Mouse (Mus musculus) forelimb bud, embryonic 11.5 days (tissue): ENCODE measurements around the gene Tgfb1.

ENCODE experiments used
- DNase-seq: peaks from one replicate; pipeline ENCODE4 v3.0.0-alpha.2; 2012; ENCODE audit warnings: low read depth, low spot score

Gene Tgfb1

DNA sequence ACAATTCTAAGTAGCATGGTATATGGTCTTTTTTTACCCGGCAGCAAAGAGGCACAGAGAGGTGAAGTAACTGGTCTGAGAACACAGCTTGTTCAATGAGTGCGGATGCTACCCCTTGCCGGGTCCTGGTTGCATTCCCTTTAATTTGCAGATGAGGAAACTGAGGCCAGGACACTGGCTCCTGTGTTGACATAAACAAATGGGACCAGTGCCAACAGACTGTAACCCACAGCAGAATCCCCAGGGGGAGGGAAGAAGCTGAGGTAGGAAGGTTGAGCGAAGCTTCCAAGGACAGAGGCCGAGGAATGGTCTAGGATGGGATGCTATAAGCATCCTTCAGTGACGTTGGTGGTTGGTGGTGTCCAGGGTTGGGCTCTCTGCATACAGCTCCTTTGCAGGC, 11.4 kb upstream of the Tgfb1 start:
- DNase-seq = no peak

DNA sequence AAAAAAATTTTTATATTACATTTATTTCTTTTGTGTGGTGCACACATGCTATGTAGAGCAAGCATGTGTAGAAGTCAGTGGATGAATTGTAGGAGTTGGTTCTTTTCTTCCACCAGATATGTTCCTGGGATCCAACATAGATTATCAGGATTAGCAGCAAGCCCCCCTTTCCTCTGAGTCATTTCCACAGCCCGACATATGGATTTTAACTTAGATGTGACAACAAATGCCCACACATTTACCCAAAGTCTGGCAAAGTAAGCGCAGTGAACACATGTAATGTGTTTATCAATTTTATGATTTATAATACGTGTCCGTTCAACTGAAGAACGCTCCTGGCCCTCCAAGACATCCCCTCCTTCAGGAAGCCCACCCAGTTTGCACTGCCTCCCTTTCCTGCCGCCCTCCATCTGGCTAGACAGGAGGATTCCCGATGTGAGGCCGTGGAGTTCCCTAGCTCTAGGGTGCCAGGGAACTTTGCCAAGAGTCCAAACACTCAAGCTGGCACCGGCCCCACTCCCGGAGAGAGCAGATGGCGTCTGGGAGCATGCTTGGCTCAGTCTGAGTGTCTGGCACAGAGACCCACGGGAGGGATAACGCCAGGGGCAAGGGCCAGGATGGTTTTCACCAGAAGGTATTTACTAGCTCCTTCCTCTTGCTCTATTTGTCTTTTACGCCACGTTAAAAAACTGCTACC, 10.6 kb upstream of the Tgfb1 start:
- DNase-seq = no peak

DNA sequence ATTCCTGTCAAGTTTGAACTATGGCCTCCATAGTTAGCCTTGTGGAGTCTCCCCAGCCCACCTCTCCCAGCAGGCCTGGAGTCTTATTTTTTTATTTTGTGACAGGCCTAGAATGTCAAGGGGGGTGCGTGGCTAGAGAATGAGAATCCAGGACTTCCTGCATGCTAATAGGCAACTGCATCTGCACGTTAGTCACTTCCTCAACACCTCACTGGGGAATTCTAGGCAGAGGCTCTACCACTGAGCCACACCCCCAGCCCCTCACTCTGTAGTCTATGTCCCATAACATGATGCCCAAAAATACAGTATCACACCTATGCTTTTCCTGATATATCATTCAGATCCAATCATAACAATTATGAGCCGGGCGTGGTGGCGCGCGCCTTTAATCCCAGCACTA, 9.8 kb upstream of the Tgfb1 start:
- DNase-seq = no peak

DNA sequence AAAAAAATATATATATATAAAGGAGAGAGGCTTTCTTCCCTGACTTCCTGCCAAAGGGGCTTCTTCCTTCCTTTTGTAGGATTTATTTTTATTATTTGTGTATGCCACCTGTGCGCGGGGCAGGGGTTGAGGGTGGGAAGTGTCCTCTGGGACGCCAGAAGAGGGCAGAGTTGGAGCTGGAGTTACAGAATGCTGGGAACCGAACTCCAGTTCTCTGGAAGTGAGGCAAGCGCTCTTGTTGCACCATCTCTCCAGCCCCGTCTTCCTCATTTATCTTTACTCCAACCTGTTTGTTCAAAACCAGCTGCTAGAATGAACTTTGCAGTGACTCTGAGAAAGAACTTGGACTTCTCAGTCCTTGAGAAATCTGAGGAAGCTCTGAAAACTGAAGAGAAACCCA, 6.8 kb upstream of the Tgfb1 start:
- DNase-seq = no peak

DNA sequence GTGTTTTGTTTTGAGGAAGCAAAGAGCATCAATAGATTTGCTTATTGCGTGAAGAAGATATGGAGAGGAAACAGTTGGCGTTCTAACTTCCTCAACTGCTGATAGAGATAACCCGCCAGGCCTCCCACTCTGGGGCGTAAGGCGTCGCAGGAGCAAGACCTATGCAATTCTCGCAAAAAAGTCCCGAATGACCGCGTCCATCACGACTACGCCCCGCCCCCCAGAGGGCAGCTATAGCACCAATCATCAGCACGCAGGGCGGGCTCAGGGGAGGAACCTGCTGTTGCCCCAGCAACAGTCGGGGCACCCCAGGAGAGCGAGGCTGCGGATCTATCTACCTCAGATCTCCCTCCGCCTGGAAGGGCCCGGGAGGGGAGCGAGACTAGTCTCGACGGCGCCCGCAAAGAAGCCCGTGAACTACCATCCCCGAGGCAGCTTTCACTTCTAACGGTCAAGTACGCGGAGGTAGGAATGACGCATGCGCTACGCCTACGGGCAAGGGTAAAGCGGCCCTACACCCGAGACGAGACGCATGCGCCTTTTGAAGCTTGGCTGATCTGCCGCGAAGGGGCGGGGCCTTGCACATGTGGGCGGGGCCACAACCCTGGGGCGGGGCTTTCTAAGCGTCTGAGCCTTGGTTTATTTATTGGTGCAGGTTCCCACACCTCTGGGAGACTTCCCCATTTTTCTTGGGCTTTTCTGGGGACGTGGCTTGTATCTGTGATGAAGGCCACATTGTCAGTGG, 6.1 kb upstream of the Tgfb1 start, which contains the start of gene B9d2:
Gene B9d2 (plus strand): TSS at position 267 of the 745 bp plus-strand sequence.
- DNase-seq = peak; percentile 92

DNA sequence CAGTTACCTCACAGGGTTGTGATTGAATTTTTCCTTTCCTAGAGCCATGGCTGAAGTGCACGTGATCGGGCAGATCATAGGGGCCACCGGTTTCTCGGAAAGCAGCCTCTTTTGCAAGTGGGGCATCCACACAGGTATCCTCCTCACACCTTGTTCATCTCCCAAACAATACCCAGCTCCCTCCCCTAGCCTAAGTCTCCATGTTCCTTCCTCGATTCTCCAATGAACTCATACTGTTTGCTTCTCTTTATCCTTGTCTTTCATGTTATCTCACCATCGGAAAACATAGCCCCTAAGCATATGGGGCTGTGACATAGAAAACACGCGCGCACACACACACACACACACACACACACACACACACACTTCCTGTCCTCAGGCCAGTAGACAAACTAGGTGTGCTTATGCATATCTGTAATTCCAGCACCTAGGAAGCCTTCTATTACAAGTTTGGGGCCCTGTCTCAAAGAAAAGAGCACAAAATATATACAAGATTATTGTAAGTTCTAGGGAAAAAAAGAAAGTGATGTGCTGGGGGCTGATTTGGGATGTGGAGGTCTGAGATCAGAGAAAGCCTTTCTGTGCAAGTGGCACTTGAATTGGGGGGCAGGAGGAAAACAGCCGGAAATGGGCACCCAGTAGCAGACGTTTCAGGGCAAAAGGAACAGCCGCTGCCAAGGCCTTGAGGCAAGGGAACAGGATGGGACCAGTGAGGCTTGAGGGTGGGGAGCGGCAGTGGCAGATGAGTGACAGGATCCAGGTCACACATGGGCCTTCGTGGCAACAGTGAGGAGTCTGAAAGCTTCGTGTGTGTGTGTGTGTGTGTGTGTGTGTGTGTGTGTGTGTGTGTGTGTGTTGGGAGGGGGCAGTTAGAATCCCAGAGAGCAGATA, 5.2 kb upstream of the Tgfb1 start:
- DNase-seq = no peak

DNA sequence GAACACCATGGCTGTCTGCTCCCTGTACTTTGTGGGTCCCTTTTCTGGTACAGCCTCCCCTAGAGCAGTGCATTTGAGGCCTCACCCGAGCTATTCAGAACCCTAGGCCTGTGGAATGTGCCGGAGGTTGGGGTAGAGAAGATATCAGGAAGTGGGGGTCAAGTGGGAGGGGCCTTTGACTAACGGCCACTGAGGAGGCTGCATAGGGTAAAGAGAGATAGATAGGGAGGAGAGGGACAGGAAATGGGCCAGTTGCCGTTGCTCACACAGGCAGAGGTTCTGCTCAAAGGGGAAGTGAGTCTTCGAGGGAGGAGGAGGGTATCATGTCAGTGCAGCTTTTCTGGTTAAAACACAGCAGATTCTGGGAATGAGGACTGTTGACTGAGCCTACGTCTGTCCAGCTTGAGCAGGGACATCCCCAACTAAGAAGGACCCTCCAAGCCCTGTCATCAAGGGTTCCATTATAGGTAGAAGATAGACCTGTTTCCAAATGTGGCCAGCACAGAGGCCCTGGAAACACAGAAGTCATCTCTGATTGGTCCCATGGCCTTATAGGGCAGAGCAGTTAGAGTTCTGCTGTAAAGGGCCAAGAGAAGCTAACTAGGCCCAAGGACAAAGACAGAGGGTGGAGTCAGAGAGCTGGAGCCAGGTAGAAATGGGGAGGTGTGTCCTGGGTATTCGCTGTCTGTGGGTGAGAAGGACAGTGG, 3.2 kb upstream of the Tgfb1 start:
- DNase-seq = no peak

DNA sequence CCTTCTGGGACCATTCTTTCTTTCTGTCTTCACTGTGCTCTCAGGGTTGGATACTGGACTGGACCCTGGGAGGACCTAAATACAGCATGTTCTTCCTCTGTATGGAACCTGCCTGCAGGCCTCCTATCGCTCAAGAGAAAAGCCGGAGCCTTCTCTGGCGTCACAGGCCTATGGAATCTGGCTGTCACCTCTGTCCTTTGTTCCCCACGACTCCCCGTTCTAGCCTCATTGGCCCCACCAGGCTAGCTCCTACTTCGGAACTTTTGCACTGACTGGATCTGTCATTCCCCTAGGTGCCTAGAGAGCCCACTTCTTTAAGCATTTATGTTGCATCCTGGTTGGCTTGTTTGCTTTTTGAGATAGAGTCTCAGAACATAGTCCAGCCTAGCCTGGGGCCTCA, 2.1 kb upstream of the Tgfb1 start:
- no peak for DNase-seq

DNA sequence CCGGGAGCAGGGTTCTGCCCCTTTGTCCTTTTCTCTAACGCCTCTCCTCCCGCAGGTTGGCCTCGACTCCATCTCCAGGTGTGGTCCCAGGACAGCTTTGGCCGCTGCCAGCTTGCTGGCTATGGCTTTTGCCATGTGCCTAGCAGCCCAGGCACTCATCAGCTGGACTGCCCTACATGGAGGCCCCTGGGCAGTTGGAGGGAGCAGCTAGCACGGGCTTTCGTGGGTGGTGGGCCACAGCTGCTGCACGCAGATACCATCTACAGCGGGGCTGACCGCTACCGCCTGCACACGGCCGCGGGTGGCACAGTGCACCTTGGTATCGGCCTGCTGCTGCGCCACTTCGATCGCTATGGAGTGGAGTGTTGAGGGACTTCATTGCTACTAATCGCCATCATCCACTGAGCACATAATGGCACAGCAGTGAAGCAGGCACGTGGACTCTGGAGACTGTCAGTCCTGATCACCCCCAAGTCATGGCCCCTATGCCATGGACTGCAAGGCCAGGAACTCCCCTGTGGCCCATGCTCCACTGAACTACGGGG, 804 bp upstream of the Tgfb1 start:
- no peak for DNase-seq

DNA sequence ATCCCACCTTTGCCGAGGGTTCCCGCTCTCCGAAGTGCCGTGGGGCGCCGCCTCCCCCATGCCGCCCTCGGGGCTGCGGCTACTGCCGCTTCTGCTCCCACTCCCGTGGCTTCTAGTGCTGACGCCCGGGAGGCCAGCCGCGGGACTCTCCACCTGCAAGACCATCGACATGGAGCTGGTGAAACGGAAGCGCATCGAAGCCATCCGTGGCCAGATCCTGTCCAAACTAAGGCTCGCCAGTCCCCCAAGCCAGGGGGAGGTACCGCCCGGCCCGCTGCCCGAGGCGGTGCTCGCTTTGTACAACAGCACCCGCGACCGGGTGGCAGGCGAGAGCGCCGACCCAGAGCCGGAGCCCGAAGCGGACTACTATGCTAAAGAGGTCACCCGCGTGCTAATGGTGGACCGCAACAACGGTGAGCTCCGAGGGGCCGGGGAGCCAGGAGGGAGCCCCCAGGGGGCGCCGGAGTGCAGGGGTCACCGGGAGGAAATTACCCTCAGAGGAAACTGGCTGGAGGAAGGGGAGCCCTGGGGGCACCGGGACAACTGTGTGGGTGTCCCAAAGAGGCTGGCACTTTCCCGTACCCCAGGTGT, 1.1 kb downstream of the Tgfb1 start:
- DNase-seq = no peak

DNA sequence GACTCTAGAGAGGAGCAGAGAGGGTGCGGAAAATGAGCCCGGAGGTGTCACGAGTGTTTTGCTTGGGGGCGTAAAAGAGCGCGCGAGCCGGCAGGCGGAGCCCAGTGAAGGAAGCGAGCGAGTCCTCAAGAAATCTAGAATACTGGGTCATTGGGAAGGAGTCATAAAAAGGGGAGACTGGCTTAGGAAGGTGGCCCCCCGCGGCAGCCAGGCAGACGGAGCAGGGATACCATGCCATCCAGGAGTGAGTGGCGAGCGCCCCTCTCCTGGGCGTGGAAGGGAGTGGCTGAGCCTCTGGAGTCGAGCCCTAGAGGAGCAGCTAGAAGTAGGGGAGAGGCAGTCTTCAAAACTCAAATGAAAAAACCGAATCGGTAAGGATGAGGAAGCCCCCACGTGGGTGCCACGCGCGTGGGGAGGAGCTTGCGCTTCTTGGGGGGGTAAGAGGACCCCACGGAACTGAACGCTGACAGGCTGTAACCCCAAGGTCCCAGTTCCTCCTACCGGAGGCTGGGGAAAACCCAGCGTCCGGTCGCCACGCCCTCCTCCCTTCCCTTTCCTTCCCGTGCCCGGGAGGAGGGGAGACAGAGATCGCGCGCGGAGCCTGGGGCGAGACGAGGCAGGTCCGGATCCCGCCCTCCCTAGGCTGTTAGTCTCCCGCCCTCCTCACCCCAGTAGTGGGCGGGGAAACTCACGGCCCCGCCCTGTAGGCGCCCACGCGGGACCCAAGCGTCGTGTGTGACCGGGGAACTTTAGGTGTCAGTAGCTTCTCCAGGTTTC, 2.2 kb downstream of the Tgfb1 start:
- no peak for DNase-seq

DNA sequence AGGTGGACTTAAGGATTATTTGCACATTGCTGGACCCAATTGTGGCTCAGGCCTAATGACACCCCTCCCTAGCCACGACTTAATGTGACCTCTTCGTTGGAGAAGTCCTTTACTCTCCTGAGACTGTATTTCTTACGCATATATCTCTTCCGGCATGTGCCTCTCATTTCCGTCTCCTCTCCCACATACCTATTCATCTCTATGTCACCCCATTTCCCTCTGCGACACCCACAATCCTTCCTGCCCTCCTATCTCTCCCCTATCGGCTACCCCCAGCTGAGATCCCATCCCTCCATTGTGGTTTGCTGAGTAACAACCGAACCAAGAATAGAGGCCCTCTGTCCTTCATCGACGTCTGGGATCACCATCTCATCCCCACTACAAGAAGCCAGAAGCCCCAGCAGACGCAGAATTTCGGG, 2.8 kb downstream of the Tgfb1 start:
- no peak for DNase-seq

DNA sequence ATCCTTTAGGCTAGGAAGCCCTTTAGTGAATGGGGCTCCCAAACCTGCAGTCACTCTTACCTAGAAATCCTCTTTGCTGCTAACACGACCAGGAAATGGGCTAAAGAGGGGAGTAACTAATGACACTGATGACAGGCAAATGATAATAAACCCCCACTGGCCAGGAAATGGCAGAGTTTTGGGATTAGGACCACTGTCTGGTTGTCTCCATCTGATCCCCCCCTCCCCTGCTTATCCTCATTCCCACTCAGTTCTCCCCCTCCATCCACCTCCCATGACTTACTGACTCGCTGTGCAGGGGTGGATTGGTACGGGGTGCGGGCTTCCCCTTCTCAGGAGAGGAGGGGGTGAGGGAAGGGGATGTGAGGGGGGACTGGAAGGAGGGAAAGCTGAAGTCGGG, 3.2 kb downstream of the Tgfb1 start:
- no peak for DNase-seq

DNA sequence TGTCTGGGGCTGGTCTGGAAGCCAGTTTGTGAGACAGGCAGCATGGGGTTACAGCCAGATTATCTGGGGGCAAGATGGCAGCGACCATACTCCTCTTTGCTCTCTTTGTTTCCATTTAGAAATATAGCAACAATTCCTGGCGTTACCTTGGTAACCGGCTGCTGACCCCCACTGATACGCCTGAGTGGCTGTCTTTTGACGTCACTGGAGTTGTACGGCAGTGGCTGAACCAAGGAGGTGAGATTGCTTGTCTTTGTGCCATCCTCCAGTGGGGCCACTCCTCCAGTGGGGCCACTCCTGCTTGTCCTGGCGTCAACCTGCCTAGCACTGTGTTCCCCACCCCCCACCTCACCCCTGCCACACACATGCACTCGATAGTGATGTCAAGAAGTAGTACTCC, 7.3 kb downstream of the Tgfb1 start:
- no peak for DNase-seq

DNA sequence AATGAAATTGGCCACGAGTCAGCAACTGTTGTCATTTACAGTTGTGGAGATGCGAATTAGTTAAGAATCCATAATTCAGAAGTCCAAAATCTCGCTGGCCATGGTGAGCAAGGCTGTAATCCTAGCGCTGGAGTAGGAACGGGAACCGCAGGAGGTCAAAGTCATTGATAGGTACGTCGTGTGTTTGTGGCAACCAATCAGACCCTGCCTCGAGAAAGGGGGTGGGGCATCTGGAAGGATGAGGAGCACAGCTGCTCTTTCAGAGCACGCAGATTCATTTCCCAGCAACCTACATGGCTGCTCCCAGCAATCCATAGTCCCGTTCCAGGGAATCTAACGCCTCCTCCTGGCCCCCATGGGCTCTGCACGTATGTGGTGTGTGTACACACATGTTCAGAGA, 13.0 kb downstream of the Tgfb1 start:
- DNase-seq = no peak

DNA sequence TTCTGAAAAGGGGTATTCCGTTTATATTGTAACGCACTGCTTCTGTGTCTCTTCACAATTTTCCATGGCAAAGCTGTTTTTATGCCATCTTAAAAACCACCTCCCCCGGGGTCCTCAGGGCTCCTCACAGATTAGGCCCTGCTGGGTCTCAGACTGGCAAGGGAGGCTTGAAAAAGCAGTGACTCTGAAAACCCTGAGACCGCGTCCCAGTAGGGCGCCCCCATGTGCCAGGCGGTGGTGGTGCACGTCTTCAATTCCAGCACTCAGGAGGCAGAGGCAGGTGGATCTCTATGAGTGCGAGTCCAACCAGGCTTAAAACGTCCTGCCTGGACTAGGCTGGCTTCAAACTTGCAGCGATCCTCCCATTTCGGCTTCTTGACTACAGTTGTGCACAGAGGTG, 13.9 kb downstream of the Tgfb1 start:
- no peak for DNase-seq

DNA sequence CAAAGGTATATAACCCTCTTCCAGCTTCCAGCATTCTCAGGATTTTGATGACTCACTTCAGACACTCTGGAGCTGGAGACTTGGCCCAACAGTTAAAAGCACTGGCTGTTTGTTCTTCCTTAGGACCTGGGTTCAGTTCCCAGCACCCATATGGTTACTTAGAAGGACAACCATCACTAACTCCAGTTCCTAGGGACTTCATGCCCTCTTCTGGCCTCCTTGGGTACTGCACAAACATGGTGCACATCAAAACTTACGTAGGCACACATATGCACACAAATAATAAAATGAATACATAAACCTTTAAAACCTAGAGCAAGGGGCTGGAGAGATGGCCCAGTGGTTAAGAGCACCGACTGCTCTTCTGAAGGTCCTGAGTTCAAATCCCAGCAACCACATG, 15.5 kb downstream of the Tgfb1 start:
- no peak for DNase-seq

DNA sequence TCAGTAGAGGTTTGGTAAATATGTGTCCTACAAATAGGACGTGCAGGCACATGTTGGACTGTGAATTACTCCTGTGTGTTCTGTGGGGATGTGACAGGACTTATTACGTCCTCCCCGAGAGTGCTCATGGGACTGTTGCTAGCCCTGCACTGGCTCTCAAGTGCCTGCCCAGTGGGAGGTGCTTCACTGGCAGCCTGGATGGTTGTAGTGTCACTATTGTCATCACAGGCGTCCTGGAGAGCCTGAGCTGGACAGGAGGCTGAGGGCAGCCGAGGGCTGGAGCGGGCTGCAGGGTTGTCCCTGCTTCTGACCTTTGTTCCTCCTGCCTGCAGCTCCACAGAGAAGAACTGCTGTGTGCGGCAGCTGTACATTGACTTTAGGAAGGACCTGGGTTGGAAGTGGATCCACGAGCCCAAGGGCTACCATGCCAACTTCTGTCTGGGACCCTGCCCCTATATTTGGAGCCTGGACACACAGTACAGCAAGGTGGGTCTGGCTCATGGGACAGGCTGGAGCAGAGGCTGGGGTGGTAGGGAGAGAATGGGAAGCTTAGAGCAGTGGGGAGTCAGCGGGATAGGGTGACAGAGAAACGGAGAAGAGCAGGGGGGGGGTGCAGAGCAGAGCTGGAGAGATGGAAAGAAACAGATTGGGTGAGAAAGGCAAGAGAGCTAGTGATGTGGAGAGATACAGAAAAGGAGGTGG, 17.1 kb downstream of the Tgfb1 start:
- no peak for DNase-seq

DNA sequence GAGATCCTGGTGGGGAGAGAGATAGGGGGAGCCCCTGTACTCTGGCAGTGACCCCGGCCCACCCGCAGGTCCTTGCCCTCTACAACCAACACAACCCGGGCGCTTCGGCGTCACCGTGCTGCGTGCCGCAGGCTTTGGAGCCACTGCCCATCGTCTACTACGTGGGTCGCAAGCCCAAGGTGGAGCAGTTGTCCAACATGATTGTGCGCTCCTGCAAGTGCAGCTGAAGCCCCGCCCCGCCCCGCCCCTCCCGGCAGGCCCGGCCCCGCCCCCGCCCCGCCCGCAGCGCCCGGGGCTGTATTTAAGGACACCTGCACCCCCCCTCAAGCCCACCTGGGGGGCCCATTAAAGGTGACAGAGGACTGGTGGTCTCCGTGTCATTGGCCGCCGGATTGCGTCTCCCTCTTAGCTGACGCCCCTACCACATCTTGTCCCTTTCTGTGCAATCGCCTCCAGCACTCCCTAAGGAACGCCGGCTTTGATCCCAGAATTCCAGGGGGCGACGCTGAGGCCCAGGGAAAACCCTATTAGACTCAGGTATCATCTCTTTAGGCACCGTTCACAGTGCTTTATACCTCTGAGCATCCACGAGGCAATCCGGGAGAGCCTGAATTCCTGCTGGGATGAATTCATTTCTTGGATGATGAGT, 18.0 kb downstream of the Tgfb1 start:
- DNase-seq = no peak
